Mouse (Mus musculus) layer of hippocampus, postnatal 10 days (tissue): ENCODE results near the gene Baz1b. TPM values are rescaled to one million over a fixed set of nuclear protein-coding genes. Genes with fewer than 3 reads are reported as not detected.

ENCODE experiments used
- DNase-seq, 2 experiments: peaks; one replicate each; pipeline ENCODE4 v3.0.0; 2021; ENCODE audit warnings: low spot score in 2 of 2
- long read RNA-seq: library from polyadenylated mRNA; stranded (forward); transcript quantifications from one replicate; pipeline ENCODE4 v2.0.0, GENCODE M21; 2023
- total RNA-seq, 2 experiments: library from RNA; stranded (reverse); gene quantifications; 2 replicates each; pipeline ENCODE4 v1.2.3; 2021

The Baz1b gene
- total RNA-seq, result 10 to 100 TPM; 47.8 to 51.1 TPM
- long read RNA-seq, full-length matches to known transcripts, result 1 of 10 reads
- long read RNA-seq, partial matches to known transcripts, result 4 of 10 reads
- long read RNA-seq, other reads (novel, unspliced or antisense), result 5 of 10 reads

DNA sequence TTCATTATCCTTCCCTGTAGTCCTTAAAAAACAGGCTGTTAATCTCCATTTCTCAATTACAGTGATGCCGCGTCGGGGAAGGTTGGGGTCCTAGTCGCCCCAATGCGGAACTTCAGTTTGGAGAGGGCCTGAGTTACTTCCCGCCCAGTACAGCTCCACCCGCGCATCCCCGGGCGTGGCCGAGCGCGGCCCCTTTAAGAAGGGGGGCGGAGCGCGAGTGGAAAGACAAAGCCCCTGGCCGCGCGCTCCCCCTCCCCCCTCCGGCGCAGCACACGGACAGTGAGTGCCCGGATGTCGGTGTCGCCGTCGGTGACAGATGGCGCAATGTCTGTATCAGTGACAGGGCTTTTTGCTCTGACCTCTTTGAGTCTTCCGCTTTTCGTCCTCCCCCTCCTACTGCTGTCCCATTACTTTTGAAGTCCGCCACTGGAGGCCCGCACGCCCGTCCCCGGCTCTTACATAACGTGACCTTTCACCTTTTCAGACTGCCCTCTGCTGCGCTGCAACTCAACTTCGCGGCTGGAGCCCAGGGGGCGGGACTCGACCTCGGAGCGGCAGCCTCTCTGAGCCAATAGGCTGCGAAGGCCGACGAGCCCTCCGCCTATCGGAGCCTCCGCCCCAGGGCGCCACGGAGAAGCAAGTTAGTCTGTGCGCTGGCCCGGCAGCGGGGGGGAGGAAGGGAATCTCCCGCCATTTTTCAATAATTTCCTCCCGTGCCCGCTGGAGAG lies at the start of gene Baz1b:
TSS of gene Baz1b (plus strand) at position 644 of the 728 bp plus-strand sequence.
- peak; percentile 96 to 97 for DNase-seq

DNA sequence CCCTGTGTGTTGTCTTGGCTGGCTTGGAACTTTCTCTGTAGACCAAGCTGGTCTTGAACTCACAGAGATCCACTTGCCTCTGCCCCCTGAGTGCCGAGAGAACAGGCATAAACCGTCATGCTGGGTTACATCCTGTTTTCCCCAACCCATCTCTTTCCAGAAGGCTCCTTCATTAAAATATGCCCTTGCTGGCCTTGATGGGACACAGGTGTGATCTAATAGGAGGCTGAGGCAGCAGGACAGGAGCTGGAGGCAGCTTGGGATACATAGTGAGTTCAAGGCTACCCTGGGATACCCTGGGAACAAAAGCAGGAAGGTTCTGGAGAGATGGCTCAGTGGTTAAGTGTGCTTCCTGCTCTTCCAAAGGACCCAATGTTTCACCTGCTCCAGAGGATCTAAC lies 47.2 kb upstream of the Baz1b start:
- no peak for DNase-seq

DNA sequence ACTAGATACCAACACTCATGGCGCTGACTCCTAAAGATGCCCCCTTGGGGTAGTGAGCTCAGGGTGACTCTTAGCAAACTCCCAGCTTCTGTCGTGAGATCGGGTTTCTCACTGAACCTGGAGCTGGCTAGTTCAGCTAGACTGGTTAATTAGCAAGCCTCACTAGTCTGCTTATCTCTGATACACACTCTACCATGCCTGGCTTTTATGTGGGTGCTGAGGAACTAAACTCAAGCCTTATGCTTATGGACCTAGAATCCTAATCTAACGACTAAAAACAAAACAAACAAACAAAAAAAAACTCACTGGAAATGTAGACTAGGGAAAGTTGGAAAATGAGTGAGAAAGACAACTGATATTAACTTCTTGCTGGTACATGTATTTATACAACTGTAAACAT lies 42.6 kb upstream of the Baz1b start:
- no peak for DNase-seq

DNA sequence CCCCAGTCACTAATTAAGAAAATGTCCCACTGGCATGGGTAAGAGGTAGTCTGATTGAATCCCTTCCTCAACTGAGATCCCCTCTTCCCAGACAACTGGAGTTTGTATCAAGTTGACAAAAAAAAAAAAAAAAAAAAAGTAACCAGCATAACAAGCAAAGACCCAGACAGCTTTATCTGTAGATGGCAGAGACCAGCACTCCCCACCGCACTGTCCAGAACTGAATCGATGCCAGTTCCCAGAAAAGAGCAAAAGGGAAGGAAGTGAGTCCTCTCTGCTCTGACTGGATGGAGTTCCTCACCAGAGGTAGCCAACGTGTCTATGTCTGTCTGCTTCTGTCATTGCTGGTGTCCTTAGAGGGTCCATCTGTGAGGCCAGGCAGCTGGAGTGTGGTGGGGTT lies 41.5 kb upstream of the Baz1b start:
- DNase-seq, result no peak

DNA sequence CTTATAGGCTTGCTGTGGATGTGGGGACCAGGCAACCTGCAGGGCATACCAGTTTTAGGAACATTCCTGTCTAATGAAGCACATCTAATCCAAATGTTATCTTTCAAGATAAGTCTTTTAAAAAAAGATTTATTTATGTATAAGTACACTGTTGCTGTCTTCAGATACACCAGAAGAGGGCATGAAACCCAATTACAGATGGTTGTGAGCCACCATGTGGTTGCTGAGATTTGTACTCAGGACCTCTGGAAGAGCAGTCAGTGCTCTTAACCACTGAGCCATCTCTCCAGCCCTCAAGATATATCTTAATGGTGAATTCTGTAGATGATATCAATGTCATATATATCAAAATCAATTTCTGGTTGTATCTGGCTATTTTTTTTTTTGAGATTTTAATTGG lies 41.1 kb upstream of the Baz1b start:
- no peak for DNase-seq

DNA sequence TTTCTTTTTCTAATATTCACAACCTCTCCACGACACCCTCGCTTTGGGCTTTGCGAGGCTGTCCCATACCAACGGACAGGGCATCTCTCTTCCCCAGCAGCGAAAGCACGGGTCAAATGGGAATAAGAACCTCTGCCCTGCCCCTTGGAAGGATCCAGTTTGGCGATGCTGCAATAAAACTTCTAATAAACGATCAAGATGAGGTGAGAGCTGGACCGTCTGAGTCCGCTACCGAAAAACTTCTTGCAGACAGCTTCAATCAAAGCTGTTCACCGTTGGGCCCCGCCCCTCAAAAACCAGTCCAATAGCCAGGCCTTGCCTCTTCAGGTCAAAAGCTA lies 38.4 kb upstream of the Baz1b start:
- DNase-seq, result no peak

DNA sequence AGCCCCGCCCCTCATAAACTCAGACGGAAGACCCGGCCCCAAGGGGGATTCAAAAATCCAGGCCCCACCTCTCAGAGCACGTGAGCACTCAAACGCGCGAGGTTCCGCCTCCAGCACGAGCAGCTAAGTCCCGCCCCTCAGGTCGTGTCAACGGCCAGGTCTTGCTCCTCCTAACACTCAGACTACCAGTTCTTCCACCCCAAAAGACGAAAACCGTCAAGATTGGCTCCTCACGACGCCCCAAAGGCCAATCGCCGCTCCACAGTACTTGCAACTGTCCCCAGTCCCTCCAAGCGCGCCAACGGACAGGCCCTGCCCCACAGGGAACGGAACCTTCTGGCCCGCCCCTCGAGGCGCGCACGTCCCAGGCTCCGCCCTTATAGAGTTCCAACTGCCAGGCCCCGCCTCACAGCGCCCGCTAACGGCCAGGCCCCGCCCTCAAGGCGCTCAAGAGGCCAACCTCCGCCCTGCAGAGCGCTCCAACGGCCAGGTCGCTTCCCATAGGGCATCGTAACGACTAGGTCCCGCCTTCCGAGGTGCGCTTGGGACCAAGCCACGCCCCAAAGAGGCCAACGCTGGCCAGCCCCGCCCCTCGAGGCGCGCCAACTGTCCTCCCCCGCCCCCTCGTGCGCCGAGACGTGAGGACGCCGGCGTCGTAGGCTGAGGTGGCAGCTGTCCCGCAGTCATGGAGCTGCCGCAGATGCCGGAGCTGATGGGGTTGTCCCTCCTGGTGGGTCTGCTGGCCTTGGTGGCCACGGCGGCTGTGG lies 37.8 kb upstream of the Baz1b start, which contains the start of gene Tbl2:
TSS of gene Tbl2 (plus strand) at position 605 of the 767 bp plus-strand sequence.
- DNase-seq, result peak; percentile 96 to 98

DNA sequence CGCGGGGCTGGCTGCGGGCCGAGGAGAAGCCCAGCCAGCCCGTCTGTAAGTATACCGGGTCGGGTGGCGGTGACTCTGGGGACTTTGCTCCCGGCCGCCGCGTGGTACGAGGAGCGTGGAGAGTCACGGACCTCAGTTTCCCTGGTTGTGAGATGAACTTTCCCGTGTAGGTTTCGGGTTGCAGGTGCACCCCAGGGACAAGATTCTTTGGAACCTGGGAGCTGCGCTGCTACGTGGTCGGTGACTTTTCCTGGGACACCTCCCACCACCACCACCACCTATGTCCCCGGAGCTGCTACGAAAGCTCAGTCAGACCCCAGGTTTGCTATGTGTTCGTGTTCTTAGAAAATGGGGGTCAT lies 37.3 kb upstream of the Baz1b start:
- DNase-seq, result no peak

DNA sequence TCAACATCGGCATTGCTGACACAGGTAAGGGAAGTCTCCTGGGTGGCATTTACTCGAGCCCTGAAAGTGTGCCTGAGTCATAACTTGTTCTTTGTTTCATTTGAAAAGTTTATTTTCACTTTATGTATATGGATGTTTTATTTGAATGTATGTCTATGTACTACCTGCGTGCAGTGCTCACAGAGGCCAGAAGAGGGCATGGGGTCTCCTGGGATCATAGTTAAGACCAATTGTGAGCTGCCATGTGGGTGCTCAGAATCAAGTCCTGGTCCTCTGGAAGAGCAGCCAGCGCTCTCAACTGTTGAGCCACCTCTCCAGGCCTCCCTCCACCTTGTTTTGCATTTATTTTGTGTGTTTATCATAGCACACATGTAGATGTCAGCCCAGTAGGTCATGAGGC lies 30.6 kb upstream of the Baz1b start:
- no peak for DNase-seq

DNA sequence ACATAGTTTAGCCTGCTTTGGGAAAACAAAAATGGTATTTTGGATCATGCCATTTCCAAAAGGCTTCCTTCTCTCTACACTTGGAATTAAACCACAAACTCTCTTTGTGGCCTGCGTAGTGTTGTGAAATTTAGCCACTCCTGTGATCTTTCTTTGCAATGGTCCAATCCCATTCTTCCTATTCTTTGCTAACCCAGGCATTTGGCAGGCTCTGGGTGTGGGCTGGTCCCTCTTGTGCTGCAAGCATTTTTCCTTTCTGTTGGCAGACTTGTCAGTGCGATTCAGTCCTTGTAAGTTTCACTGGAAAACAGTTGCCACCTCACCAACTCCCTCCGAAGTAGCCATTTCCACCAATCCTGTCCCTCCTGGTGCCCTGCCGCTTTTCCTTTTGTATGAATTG lies 25.8 kb upstream of the Baz1b start:
- DNase-seq, result peak in 1 of 2 experiments; percentile 48

DNA sequence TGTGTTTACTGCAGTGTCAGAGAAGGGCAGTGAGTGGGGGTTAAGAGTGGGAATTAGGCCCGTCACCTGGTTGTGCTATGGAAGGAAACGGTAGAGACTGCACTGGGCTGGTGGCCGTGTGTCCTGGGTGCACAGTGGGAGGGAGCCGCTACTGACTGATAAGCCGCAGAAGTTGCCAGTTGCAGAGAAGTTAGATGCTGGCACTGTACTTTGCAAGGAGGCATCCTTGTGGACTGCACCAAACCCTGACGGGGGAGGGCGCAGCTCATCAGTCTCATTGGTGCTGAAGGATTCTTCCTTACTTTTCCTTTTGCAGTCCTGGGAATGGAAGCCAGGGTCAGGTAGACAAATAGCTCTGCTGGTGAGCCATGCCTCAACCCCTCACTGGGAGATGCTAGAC lies 25.4 kb upstream of the Baz1b start:
- DNase-seq, result no peak

DNA sequence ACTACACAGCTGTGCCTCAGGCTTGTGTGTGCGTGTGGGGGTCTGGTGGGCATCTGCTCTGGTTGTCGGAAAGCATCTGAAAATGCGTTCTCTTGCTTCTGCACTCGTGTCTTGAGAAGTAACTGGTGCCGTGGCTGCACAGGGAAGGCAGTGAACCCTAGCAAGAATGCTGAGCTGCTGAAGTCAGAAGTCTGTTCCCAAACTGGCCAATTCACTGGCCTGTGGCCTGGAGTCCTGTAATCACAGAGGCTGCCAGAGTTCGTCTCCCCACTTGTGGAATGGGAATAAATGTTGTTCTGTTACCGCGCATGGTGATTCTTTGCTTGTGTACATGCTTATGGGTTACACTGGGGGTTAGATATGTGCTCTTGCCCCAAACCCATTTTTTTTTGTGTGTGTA lies 24.7 kb upstream of the Baz1b start:
- no peak for DNase-seq

DNA sequence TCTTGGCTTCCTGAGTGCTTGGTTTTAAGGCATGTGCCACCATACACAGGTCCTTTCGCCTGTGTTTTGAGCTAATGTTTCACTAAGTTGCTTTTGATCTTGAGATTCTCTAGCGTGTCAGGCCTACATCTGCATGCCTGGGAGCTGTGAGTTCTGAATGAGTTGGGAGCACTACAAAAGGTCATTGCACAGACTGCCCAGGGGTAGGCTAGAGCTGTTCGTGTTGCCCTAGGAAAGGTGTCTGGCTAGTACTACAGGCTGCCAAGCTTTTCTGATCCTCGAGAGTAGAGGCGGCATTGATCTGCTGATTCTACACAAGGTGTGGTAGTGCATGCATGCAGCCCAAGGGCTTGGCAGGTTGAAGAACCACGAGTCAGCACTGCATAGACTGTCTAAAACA lies 24.2 kb upstream of the Baz1b start:
- DNase-seq, result no peak

DNA sequence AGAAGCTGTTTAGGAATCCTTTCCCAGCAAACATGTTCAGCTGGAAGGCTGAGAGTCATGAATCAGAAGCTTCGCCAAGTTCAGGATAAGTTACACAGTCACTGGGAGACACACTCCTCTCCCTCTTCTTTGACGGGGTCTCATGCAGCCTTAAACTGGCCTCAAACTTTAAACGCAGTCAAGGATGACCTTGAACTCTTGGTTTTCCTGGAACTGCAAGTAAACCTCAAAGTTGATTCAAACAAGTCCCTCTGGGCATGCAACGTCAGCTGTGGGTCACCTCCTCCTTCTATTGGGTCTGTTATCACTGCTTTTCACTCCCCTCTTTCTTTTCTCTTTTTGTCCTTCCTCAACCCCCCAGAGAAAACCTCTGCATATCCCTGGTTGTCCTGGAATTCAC lies 20.2 kb upstream of the Baz1b start:
- DNase-seq, result no peak

DNA sequence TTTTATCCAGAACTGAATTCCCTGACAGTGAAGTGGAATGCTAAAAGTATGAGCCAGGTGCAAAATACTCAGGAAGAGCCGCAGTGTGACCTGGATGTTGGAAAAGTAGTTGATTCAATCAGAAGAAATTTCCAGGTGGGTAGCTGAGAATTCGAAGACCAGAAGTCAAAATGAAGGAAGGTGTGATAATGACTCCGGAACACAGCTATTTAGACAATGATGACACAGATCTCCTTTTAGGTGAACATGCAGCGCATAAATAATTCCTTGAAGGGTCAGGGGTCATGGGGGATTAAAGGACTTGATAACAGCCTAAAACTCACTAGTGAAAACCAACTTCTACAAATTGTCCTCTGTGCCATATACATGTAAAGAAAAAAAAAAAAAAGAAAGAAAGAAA lies 19.6 kb upstream of the Baz1b start:
- no peak for DNase-seq

DNA sequence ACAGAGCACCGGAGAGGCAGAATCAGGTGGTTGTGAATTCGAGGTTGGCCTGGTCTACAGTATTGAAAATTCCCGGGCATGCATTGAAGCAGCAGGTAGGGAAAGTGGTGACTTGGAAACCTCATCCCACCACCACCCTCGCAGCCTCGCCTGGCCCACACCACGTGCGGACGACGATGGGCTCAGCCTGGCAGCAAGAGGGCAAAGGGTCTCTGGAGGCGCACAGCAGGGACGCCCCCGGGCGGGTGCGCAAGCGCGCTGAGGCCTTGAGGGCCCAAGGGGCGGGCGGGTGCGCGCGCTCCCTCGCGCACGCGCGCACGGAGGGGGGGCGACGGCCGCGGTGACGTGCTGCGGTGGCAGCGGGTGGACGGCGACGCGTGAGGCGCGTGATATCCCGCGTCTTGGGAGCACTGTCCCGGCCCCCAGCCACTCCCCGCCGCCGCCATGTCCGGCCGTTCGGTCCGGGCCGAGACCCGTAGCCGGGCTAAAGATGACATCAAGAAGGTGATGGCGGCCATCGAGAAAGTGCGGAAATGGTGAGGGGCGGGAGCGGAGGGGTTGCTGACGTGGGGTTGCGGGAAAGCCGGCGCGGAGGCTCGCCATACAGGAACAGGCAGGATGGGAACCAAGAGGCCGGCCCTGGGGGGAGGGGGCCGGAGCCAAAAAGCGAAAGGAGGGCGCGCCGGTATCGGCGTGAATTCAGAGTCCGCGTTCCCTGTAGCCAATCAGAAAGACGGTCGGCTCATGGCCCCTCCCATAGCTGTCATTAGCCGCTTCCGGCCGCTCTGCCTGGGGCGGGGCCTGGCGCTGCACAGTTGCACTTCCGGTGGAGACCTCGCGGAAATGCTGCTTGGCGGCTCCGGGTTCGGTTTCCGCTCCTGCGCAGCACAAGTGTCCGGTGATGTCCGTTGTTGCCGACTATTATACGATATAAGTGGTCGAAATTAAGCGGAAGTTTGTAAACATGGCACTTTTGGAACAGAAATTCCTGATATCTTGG lies 18.7 kb upstream of the Baz1b start, which contains the start of gene Bcl7b:
TSS of gene Bcl7b (plus strand) at position 221 of the 1,000 bp plus-strand sequence.
- peak; percentile 93 to 95 for DNase-seq

DNA sequence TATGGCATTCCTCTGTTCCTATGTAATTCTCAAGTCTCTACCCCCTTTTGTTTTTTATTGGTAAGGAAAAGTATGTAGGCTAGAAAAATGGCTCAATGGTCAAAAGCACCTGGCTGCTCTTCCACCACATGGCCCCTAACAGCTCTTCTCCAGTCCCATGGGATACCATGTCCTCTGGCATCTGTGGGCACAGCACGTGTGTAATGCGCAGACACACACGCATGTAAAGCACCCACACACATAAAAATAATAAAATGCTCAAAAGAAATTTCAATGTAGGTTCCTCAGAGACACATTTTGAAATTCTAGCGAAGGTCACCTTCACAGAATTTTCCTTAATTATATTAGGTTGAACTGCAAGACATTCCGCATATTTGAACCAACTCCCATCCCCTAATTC lies 17.6 kb upstream of the Baz1b start:
- DNase-seq, result no peak

DNA sequence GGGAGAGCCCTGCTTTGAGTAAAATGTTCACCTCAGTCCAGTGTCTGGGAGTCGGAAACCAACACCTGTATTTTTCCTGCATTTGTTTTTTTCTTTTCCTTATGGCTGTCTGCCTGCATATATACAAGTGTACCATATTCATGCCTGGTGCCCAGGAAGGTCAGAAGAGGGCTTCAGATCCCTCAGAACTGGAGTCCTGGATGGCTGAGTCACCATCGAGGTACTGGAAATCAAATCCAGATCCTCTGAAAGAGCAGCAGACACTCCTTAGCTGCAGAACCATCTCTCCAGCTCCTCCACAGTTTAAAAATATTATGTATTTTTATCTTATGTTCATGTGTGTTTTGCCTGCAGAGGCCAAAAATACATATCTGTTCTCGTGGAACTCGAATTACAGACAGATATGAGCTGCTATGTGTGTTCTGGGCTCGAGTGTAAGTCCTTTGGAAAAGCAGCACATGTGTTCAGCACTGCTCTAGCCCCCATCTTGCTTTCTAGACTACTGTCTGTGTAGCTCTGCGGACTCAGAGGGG lies 15.3 kb upstream of the Baz1b start:
- no peak for DNase-seq

DNA sequence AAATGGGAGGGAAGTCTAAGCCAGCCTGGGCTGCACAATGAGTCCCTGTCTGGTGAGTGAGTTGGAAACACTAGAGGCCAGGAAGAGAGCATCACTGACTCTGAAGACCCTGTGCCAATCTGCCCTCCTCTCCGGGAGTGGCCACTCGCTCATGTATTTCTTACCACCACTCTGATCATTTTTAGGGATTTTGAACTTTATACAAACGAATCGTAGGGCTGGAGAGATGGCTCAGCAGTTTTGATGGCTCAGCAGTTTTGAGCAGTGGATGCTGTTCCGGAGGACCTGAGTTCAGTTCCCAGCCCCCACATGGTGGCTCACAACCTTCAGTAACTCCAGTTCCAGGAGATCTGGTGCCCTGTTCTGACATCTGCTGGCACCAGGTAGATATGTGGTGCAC lies 14.1 kb upstream of the Baz1b start:
- DNase-seq, result no peak

DNA sequence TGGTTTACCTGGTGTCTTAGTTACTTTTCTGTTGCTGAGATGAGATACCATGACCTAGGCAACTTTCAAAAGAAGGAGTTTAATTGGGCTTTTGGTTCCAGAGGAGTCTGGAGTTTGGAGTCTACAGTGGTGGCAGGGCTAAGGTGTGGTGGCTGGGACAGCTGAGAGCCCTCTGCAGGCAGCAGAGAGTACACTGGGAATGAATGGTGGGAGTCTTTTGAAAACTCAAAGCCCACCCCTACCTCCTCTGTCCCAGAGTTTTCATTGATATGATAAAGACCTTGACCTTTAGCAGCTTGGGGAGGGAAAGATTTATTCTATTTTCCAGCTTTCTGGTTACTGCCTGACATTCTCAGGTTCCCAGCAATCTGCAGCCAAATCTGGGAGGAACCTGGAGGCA lies 12.0 kb upstream of the Baz1b start:
- DNase-seq, result no peak

DNA sequence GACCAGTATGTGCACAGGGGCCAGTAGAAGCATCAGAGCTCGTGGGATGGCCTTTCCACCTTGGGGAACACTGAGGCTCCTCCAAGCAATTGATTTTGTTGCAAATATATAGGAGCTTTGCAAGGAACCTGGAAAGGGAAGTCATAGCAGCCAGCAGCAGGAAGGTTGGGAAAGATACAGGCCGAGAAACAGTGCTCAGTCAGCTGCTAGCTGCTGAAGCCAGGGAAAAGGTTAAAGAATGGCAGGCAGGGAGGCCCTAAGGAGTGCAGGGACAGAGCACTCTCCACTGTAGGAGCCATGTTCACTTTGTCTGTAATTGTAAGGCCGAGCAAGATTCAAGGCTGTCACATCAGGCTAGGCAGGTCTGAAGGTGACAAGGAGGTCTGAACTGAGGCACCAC lies 8.5 kb upstream of the Baz1b start:
- DNase-seq, result no peak
